Mouse (Mus musculus): ENCODE results near the gene Sry.

The Sry gene

GRCm38 (mm10) chrY:2663558-2663957, at the start of gene Sry:
Sry (minus strand) TSS chrY:2663658.
- no peak for DNase-seq
